Mouse (Mus musculus): Measurements from ENCODE around the gene Mmaa. TPM values are rescaled to one million over a fixed set of nuclear protein-coding genes. Genes with fewer than 3 reads are reported as not detected.

The Mmaa gene
- polyA plus RNA-seq, 1 experiment from 2014 or later: 14.8 TPM

GRCm38 (mm10) chr8:79324036-79324435 is 29.3 kb upstream of the Mmaa start:
- Histone ChIP-seq H3K27ac (no peak overlapping the region), H3K27me3 (no peaks in the 10 kb centered on the region), H3K4me1 (replicated peaks) (peaks cover 7% of the 10 kb centered on the region), H3K9me3 (no peaks in the 10 kb centered on the region), H3K4me3 (replicated peaks) (no peak overlapping the region), H3K4me2 (no peak overlapping the region), H3K36me3 (no peaks in the 10 kb centered on the region), H3K9ac (replicated peaks) (no peak overlapping the region)
- ATAC-seq (ENCODE audit: insufficient number of reproducible peaks, insufficient read depth, low FRiP score, low TSS enrichment, low read depth): no peak
- 53% methylated on average over 3 of the region's 3 CpGs for WGBS

- Histone ChIP-seq H3K27ac (no peak overlapping the region), H3K4me3 (replicated peaks) (no peak overlapping the region), H3K9me3 (no peaks in the 10 kb centered on the region), H3K27me3 (no peaks in the 10 kb centered on the region), H3K36me3 (no peaks in the 10 kb centered on the region), H3K4me1 (replicated peaks) (peaks cover 7% of the 10 kb centered on the region), H3K4me2 (no peak overlapping the region), H3K9ac (replicated peaks) (no peak overlapping the region)
- WGBS: 52% methylated on average over 7 of the region's 7 CpGs
- ATAC-seq (ENCODE audit: insufficient number of reproducible peaks, insufficient read depth, low FRiP score, low TSS enrichment, low read depth): no peak
Observed at GRCm38 (mm10) chr8:79323121-79323520, 28.4 kb upstream of the Mmaa start.

GRCm38 (mm10) chr8:79310801-79311200 is 16.1 kb upstream of the Mmaa start:
- Histone ChIP-seq H3K4me3 (replicated peaks) (no peak overlapping the region), H3K27ac (no peak overlapping the region), H3K36me3 (no peaks in the 10 kb centered on the region), H3K4me2 (no peak overlapping the region), H3K9me3 (0 out of 2 replicates have a peak, but pooled peaks cover 3% of the 10 kb centered on the region), H3K27me3 (no peaks in the 10 kb centered on the region), H3K4me1 (replicated peaks) (no peaks in the 10 kb centered on the region), H3K9ac (replicated peaks) (no peak overlapping the region)
- no peak for ATAC-seq (ENCODE audit: insufficient number of reproducible peaks, insufficient read depth, low FRiP score, low TSS enrichment, low read depth)
- WGBS: 73% methylated on average over 2 of the region's 2 CpGs

- WGBS: 64% methylated on average over 5 of the region's 5 CpGs
- no peak for ATAC-seq (ENCODE audit: insufficient number of reproducible peaks, insufficient read depth, low FRiP score, low TSS enrichment, low read depth)
- Histone ChIP-seq H3K27me3 (no peaks in the 10 kb centered on the region), H3K4me3 (replicated peaks) (no peak overlapping the region), H3K4me1 (replicated peaks) (peaks cover 6% of the 10 kb centered on the region), H3K9me3 (no peaks in the 10 kb centered on the region), H3K36me3 (no peaks in the 10 kb centered on the region), H3K9ac (replicated peaks) (no peak overlapping the region), H3K27ac (no peak overlapping the region), H3K4me2 (no peak overlapping the region)
Observed at GRCm38 (mm10) chr8:79305941-79306340, 11.2 kb upstream of the Mmaa start.

- Histone ChIP-seq H3K4me3 (replicated peaks) (no peak overlapping the region), H3K36me3 (no peaks in the 10 kb centered on the region), H3K27me3 (no peaks in the 10 kb centered on the region), H3K4me1 (replicated peaks) (peaks cover 9% of the 10 kb centered on the region), H3K9me3 (no peaks in the 10 kb centered on the region), H3K4me2 (no peak overlapping the region), H3K27ac (no peak overlapping the region), H3K9ac (replicated peaks) (no peak overlapping the region)
- ATAC-seq (ENCODE audit: insufficient number of reproducible peaks, insufficient read depth, low FRiP score, low TSS enrichment, low read depth): no peak
- 80% methylated on average over 3 of the region's 3 CpGs for WGBS
Observed at GRCm38 (mm10) chr8:79301548-79301947, 6.8 kb upstream of the Mmaa start.

GRCm38 (mm10) chr8:79299704-79300103 is 5.0 kb upstream of the Mmaa start:
- Histone ChIP-seq H3K27ac (no peak overlapping the region), H3K9me3 (no peaks in the 10 kb centered on the region), H3K4me1 (replicated peaks) (peaks cover 18% of the 10 kb centered on the region), H3K27me3 (no peaks in the 10 kb centered on the region), H3K4me3 (replicated peaks) (no peak overlapping the region), H3K9ac (replicated peaks) (no peak overlapping the region), H3K4me2 (no peak overlapping the region), H3K36me3 (no peaks in the 10 kb centered on the region)
- WGBS: 78% methylated on average over 5 of the region's 5 CpGs
- ATAC-seq (ENCODE audit: insufficient number of reproducible peaks, insufficient read depth, low FRiP score, low TSS enrichment, low read depth): no peak

- WGBS: 51% methylated on average over 3 of the region's 3 CpGs
- no peak overlapping the region for H3K9ac ChIP-seq (replicated peaks)
Observed at GRCm38 (mm10) chr8:79297763-79298162, 3.0 kb upstream of the Mmaa start.

GRCm38 (mm10) chr8:79295276-79296105 is 754 bp upstream of the Mmaa start:
- H3K4me3 ChIP-seq (replicated peaks): peak overlapping the region; percentile 58
- H3K9me3 ChIP-seq: no peaks in the 10 kb centered on the region
- peaks cover 22% of the 10 kb centered on the region for H3K4me1 ChIP-seq (replicated peaks)
- no peak for ATAC-seq (ENCODE audit: insufficient number of reproducible peaks, insufficient read depth, low FRiP score, low TSS enrichment, low read depth)
- H3K27ac ChIP-seq: peak overlapping the region; percentile 99
- WGBS: 15% methylated on average over 18 of the region's 18 CpGs
- H3K36me3 ChIP-seq: no peaks in the 10 kb centered on the region
- H3K27me3 ChIP-seq: no peaks in the 10 kb centered on the region
- H3K4me2 ChIP-seq: peak overlapping the region; percentile 72
- peak overlapping the region; percentile 79 for H3K9ac ChIP-seq (replicated peaks)

More at GRCm38 (mm10) chr8:79297763-79298162, 3.0 kb upstream of the Mmaa start:
- Histone ChIP-seq H3K36me3 (no peaks in the 10 kb centered on the region), H3K4me2 (no peak overlapping the region), H3K9me3 (no peaks in the 10 kb centered on the region), H3K4me1 (replicated peaks) (peaks cover 29% of the 10 kb centered on the region), H3K27ac (no peak overlapping the region), H3K27me3 (no peaks in the 10 kb centered on the region), H3K4me3 (replicated peaks) (no peak overlapping the region)
- no peak for ATAC-seq (ENCODE audit: insufficient number of reproducible peaks, insufficient read depth, low FRiP score, low TSS enrichment, low read depth)

- 53% methylated on average over 3 of the region's 3 CpGs for WGBS
- H3K4me1 ChIP-seq (replicated peaks): peaks cover 22% of the 10 kb centered on the region
- H3K9me3 ChIP-seq: no peaks in the 10 kb centered on the region
- no peaks in the 10 kb centered on the region for H3K27me3 ChIP-seq
- ATAC-seq (ENCODE audit: insufficient number of reproducible peaks, insufficient read depth, low FRiP score, low TSS enrichment, low read depth): no peak
- H3K4me2 ChIP-seq: peak overlapping the region; percentile 72
- peak overlapping the region; percentile 62 for H3K27ac ChIP-seq
- peak overlapping the region; percentile 37; the same call in 1 of the 2 replicates for H3K9ac ChIP-seq (replicated peaks)
- peak overlapping the region; percentile 58 for H3K4me3 ChIP-seq (replicated peaks)
- H3K36me3 ChIP-seq: no peaks in the 10 kb centered on the region
Observed at GRCm38 (mm10) chr8:79293841-79294240, 896 bp downstream of the Mmaa start.

- no peaks in the 10 kb centered on the region for H3K27me3 ChIP-seq
- H3K4me3 ChIP-seq (replicated peaks): no peak overlapping the region
- ATAC-seq (ENCODE audit: insufficient number of reproducible peaks, insufficient read depth, low FRiP score, low TSS enrichment, low read depth): no peak
- no peak overlapping the region for H3K9ac ChIP-seq (replicated peaks)
- peak overlapping the region; percentile 62 for H3K27ac ChIP-seq
- peak overlapping the region; percentile 72; the same call in 1 of the 2 replicates for H3K4me2 ChIP-seq
- H3K9me3 ChIP-seq: no peaks in the 10 kb centered on the region
- 87% methylated on average over 3 of the region's 3 CpGs for WGBS
- no peaks in the 10 kb centered on the region for H3K36me3 ChIP-seq
- peaks cover 22% of the 10 kb centered on the region for H3K4me1 ChIP-seq (replicated peaks)
Observed at GRCm38 (mm10) chr8:79292712-79293264, 1.9 kb downstream of the Mmaa start.

GRCm38 (mm10) chr8:79289592-79289991 is 5.1 kb downstream of the Mmaa start:
- Histone ChIP-seq H3K4me1 (replicated peaks) (peaks cover 11% of the 10 kb centered on the region), H3K27me3 (no peaks in the 10 kb centered on the region), H3K36me3 (no peaks in the 10 kb centered on the region), H3K27ac (no peak overlapping the region), H3K4me2 (no peak overlapping the region), H3K9ac (replicated peaks) (no peak overlapping the region), H3K9me3 (no peaks in the 10 kb centered on the region), H3K4me3 (replicated peaks) (no peak overlapping the region)
- ATAC-seq (ENCODE audit: insufficient number of reproducible peaks, insufficient read depth, low FRiP score, low TSS enrichment, low read depth): no peak
- 77% methylated on average over 5 of the region's 5 CpGs for WGBS
